Mouse (Mus musculus): ENCODE measurements around the gene Cipc.

GRCm38 (mm10) chr12:86918983-86919722, 27.7 kb upstream of the Cipc start:
- TF ChIP-seq CTCF (IDR thresholded peaks at IDR 0.05; ENCODE audit: low read depth, low read length), result 0 out of 2 replicates have a peak, but pooled peaks have one; percentile 2
- TF ChIP-seq GATA1 (IDR thresholded peaks at IDR 0.05; ENCODE audit: borderline replicate concordance, low read length), result no peak
